Mouse (Mus musculus) c-Kit-positive CD71-positive TER-119-positive erythroid progenitor cells, embryonic 14.5 days (primary cell): Measurements from ENCODE around the gene Rufy3.
A peak's percentile ranks its signal among the peaks of the same experiment; 100 is the strongest.

Experiments
- DNase-seq: peaks from one replicate; pipeline ENCODE4 v3.0.0-alpha.2; 2013; ENCODE audit warnings: low spot score

The Rufy3 gene

DNA sequence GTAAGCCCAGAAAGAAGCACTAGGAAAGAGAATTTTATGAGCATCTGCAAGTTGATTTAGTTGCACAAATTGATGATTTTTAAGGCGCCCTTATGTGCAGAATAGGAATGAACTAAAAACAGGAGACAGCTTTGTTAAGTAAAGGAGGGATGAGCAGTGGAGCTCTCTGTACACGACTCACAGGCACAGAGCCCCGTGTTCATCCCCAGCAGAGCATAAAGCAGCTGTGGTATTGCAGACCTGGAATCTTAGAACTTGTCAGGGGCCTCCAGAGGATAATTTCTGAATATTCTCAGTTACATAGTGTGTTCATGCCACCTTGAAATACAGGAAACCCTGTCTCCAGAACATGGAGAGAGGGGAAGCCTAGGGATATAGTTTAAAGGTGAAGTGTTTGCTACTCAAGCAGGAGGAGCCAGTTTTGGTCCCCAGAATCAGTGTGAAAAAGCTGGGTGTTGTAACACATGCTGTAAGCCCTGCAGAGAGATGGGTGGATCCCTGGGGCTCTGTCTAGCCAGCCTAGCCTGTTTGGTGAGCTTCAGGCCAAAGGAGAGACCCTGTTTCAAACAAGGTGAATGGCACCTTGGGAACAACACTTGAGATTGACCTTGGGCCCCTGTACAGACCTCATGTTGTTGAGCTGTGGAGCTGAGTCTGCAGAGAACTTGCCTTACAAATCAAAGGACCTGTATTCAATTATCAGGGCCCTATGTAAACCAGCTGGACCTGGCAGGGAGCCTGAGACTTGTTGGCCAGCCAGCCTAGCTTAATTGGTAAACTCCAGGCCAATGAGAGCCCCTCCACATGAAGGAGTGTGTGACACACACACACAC lies 10.9 kb downstream of the Rufy3 start:
- DNase-seq = no peak

DNA sequence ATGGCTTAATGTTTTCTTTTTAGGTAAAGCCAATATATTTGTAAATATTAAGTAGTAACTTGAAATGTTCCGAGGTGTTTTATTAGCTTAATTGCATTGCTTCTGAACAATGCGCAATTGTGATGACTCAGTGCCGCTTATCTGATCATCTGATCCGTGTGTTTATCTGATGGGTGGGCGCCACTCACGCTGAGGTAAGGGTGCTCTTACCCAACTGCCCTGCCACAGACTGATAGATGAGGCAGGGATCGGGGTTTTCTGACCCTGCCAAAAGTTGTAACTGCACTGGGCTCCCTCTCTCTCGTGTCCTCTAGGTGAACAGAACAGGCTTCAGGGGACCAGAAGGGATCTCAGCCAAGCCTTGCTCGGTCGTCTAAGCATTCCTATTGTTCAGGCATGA lies 15.8 kb downstream of the Rufy3 start:
- DNase-seq = no peak

DNA sequence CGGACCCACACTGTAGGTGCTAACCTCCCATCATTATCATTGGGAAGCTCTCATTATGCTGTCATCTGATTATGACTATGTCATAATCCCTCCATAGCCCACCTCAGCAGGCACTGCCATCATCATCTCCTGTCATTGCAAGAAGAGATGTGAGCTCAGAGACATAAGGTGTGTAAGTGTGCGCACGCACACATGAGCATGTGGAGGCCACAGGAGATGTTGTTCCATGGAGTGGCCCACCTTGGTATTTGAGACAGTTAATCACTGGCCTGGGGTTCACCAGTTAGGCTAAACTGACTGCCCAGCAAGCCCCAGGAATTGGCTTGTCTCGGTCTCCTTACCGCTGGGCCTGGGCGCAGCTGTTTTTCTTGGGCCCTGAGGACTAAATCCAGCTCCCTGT lies 16.5 kb downstream of the Rufy3 start:
- DNase-seq = no peak

GRCm38 (mm10) chr5:88583271-88584031 lies 18.6 kb downstream of the Rufy3 start:
- no peak for DNase-seq

DNA sequence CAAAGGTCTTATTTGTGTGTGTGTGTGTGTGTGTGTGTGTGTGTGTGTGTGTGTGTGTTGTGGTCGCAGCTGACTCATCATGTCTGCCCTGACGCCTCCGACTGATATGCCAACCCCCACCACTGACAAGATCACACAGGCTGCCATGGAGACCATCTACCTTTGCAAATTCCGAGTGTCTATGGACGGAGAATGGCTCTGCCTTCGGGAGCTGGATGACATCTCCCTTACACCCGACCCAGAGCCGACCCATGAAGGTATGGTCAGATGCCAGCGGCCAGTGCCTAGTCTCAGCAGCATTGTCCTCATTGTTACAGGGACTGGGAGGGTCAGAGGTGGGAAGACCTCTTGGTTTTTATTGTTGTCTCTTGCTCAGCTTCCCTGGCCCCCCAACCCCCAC lies 19.2 kb downstream of the Rufy3 start:
- DNase-seq = no peak

- no peak for DNase-seq
These were observed 21.8 kb downstream of the Rufy3 start for GRCm38 (mm10) chr5:88586407-88587174.

- DNase-seq = no peak
These were observed 22.5 kb downstream of the Rufy3 start for GRCm38 (mm10) chr5:88587211-88587934.

DNA sequence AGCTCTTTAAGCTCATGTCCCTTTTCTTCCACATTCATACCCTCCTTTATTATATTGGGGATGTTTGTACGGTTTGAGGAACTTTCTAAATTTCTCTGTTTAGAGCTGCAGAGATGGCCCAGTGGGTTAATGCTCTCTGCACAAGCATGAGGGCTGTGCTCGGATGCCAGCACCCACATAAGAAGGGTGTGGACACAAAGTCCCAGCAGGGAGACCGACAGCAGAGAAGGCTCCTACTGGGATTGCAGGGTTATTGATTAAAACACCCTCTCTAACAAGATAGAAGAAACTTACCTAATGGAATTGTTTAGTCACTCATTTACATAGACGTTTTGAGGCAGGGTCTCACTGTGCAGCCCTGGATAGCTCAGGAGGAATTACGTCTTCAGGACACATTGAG lies 23.6 kb downstream of the Rufy3 start:
- no peak for DNase-seq

DNA sequence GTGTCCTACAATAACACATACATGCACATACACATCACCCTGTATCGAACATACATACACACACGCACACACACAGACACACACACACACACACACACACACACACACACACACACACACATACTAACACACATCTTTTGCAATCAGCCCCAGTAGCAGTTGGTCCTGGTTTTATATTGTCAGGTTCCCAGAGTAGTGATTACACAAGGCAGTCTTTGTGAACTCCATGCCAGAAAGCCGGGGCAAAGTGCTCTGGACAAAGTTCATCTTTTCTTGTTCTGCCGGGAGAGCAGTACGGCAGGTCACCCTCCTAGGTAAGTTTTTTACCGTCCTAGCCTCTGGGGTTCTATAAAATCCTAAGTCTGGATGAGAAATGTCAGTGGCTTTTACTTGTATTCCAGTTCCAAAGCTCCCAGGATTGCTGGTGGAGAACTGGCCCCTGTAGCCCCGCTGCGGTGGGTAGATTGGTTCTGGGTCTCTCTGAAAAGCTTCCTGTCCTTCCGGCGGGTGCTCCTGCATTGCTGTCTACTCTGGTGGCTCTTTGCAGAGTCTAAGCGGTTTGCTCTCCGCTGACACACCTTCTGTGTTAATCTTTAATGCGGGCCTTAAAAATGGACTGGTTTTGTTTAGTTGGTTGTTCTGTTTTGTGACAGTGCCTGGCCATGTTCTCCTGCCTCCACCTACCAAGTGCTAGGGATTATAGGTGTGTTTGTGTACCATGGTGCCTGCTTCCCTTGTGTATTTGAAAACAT lies 28.8 kb downstream of the Rufy3 start:
- no peak for DNase-seq

DNA sequence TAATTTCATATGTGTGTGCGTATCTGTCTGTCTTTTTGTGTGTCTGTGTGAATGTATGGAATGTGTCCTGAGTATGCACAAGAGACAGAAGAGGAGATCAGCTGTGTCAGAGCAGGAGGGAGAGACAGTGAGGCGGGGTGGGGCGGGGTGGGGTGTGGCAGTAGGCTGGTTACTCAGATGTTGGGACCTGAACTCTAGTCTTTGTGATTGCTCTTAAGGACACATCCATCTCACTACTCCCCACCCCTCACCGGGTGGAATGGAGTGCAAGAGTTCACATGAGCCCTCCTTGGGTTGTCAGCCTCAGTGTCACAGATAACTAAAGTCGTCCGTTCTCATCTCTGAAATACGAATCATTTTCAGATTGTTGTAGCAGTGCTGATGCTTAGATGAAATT lies 29.3 kb downstream of the Rufy3 start:
- DNase-seq = no peak

DNA sequence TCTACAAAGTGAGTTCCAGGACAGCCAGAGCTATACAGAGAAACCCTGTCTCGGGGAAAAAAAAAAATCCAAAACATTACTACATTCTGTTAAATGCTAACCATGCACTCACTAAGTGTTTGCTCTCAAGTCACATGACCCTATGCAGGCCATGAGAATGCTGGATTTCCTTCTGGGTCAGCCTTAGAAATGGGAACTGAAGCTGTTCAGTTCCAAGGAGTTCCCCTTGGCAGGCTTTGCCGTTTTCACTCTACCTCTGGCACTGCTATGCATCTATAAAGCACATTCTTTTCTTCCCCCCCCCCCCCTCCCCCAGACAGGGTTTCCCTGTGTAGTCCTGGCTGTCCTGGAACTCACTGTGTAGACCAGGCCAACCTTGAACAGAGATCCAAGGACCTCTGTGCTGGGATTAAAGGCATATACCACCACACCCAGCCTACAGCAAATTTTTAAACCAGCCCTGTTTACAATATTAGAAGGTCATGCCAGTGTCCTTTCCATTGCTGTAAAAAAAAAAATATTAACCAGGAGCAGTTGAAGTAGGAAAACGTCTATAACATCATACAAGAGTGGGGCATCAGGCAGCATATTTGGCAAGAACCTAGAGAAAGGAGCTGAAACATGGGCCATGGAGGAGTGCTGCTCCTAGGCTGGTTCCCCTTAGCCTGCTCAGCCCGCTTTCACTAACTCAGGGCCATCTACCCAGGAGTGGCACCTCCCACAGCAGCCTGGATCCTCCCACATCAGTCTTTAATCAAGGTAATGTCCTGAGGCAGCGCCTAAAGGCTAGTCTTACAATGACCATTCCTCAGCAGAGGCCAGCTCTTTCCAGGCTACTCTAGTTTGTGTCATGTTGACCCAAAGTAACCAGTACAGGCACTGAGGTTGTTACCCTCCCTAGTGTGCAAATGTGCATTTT lies 31.0 kb downstream of the Rufy3 start:
- no peak for DNase-seq

DNA sequence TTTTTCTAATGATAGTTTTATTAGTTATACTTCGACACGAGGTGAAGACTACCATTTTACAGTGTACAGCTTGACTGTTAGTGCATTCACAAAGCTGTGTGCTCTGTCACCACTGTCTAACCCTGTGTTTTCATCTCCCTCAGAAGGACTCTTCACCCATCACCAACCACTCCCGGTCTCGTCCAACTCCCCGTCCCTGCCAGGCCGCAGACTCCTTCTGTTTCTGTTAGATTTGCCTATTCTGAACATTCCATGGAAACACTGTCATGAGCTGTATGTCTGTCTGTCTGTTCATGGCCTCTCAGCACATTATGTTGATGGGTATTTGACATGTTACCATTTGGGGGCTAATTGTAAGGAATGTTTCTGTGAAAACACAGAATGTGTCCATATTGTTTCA lies 34.1 kb downstream of the Rufy3 start:
- DNase-seq = no peak

- no peak for DNase-seq
These were observed 37.2 kb downstream of the Rufy3 start for GRCm38 (mm10) chr5:88602030-88602429.

GRCm38 (mm10) chr5:88602713-88603112 lies 37.9 kb downstream of the Rufy3 start:
- no peak for DNase-seq

GRCm38 (mm10) chr5:88604046-88604445 lies 39.2 kb downstream of the Rufy3 start:
- DNase-seq = no peak

DNA sequence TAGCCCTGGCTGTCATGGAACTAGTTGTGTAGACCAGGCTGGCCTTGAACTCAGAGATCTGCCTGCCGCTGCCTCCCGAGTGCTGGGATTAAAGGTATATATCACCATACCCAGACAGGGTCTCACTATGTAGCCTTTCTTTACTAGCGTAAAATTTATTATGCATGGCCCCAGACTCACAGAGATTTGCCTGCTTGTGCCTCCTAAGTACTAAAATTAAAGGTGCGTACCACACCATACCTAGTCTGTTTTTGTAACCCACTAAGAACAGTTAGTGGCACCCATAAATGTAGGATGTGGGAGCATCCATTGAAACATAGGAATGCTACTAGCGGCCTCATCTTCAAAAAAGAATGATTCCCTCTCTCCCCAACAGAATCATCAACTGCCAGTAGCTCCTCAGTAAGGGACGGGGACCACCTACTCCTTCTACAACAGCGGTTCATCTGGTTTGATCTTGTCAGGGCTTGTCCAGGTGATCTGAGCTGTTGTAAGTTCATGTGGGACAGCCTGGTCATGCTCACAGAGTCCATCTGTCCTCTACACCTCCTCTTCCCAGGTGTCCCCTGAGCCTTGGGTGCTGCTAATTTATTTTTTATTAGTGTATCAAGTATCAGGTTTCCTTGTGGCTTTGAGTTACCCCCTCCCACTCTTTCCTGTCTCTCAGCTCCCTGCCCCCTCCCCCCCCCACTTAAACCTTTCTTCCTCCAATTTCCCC lies 40.0 kb downstream of the Rufy3 start:
- no peak for DNase-seq

- no peak for DNase-seq
These were observed 49.3 kb downstream of the Rufy3 start for GRCm38 (mm10) chr5:88614129-88614528.

DNA sequence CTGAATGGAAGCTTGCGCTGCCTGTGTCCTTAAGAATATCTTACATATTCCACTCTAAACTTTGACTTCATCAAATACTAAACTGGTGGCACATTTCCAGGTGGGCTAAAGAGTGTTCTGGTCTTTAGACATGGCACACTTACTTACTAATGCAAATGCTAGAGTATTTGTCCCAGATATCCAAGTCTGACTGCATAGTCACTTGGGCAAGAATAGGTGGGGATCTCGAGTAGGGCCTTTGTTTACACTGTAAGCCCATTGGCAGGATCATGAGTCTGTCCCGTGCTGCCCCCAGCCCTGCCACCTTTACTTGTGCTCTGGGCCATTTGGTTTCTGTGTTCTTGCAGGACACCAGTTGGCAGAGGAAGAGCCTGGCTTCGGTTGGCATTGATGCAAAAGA lies 52.1 kb downstream of the Rufy3 start:
- DNase-seq = no peak

DNA sequence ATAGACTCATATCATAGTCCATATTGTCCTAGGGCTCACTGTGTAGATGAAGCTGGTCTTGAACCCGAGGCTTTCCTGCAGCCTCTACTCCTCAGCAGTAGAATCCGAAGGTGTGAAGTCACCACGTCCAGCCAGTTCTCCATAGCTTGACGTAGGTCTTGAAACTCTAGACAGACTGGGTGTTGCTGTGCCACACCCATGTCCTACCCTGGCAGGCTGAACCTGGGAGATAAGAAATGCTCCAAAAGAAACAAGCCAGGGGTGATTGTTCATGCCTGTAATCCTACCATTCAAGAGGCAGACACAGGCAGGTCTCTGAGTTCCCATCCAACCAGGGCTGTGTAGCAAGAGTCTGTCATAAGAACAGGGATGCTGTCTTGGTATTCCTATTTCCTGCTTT lies 62.7 kb downstream of the Rufy3 start:
- peak; percentile 80 for DNase-seq

DNA sequence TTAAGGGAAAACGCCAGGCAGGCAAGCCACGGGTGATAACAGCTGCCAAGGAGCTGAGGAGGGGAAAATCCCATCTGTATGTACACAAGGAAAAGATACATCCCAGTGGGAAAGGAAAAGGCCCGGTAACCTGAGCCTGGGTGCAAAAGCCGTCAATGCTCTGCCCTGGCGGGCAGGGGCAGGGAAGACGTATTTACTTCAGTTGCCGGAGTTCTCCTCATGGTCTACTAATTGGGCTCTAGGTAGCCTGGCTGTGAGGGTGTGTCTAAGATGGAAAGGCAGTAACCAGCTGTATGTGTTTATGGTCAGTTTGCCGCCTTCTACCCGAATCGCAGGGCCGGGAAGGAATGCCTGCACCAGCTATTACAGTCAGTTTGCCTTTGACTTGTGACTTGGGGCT lies 64.3 kb downstream of the Rufy3 start:
- DNase-seq = no peak
